Mouse (Mus musculus): ENCODE measurements around the gene Dhrs9.

DNA sequence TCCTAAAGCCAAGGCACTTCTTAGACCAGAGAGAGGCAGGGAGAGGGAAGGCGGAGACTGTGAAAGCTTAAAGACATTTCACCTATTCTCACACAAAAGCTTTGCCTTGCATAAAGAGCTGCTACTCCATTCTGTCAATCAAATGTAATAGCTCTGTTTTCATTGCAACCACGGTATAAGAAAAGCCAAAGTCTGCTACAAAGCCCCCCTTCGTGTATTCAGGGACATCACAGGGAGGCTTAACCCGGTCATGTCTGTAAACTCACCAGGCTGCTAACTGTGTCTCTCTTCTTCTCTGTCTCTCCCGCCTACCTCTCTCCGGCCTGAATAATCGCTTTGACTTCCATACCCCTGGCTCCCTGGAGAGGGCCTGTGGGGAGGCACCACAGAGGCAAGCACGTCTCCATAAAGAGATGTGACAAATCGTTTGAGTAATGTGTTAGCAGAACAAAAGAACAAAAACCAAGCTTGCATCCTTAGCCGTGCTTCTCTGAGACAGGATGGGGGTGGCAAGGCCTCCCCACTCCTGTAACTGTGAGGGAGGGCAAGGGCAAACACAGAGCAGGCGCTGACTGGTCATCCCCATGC lies 38.1 kb downstream of the Dhrs9 start:
- TF ChIP-seq CTCF (IDR thresholded peaks at IDR 0.05; ENCODE audit: borderline replicate concordance, extremely low read depth, insufficient read depth, insufficient read length) = no peak
- TF ChIP-seq POLR2A (IDR thresholded peaks at IDR 0.05; ENCODE audit: borderline replicate concordance, extremely low read depth, insufficient read depth, insufficient read length, poor library complexity, severe bottlenecking) = no peak
